Mouse (Mus musculus) splenic B cell, adult 2 months (primary cell): ENCODE measurements at regions not wholly inside any gene's neighbourhood (a gene's known extent, or its start where the extent isn't known, plus 50 kb on each side); places are given as distances from the start of the nearest gene placed in this dataset.

Experiments used
- DNase-seq: peaks from one replicate; pipeline ENCODE4 v3.0.0-alpha.2; 2011; ENCODE audit warnings: low read depth, low spot score
- H3K27me3 ChIP-seq: 2 replicates; pipeline ENCODE4 v1.6.1; 2012; ENCODE audit warnings: mild to moderate bottlenecking, low read length, moderate library complexity, mixed read lengths; ENCODE audit not compliant: control insufficient read depth, poor library complexity, insufficient read depth, severe bottlenecking
- H3K36me3 ChIP-seq: 2 replicates; pipeline ENCODE4 v1.6.1; 2012; ENCODE audit warnings: mild to moderate bottlenecking, low read length, moderate library complexity, mixed read lengths; ENCODE audit not compliant: control insufficient read depth, poor library complexity, insufficient read depth, severe bottlenecking

- no peaks in the 10 kb centered on the region for H3K27me3 ChIP-seq
- H3K36me3 ChIP-seq: no peaks in the 10 kb centered on the region
- DNase-seq: no peak
These were observed 109.3 kb downstream of the Erv3 start for GRCm38 (mm10) chr2:131750206-131750605.

GRCm38 (mm10) chr2:131749746-131750145 lies 109.8 kb downstream of the Erv3 start:
- no peak for DNase-seq
- Histone ChIP-seq H3K36me3 (no peaks in the 10 kb centered on the region), H3K27me3 (no peaks in the 10 kb centered on the region)

- Histone ChIP-seq H3K27me3 (no peaks in the 10 kb centered on the region), H3K36me3 (no peaks in the 10 kb centered on the region)
- no peak for DNase-seq
These were observed 110.8 kb downstream of the Erv3 start for GRCm38 (mm10) chr2:131748791-131749190.

- no peaks in the 10 kb centered on the region for H3K36me3 ChIP-seq
- no peaks in the 10 kb centered on the region for H3K27me3 ChIP-seq
- no peak for DNase-seq
These were observed 111.8 kb downstream of the Erv3 start for GRCm38 (mm10) chr2:131747707-131748106.

GRCm38 (mm10) chr2:131745381-131745895 lies 114.1 kb downstream of the Erv3 start:
- no peak for DNase-seq
- H3K36me3 ChIP-seq: no peaks in the 10 kb centered on the region
- no peaks in the 10 kb centered on the region for H3K27me3 ChIP-seq

GRCm38 (mm10) chr2:131744957-131745356 lies 114.6 kb downstream of the Erv3 start:
- DNase-seq: no peak
- Histone ChIP-seq H3K36me3 (no peaks in the 10 kb centered on the region), H3K27me3 (no peaks in the 10 kb centered on the region)

- no peak for DNase-seq
- no peaks in the 10 kb centered on the region for H3K27me3 ChIP-seq
- H3K36me3 ChIP-seq: no peaks in the 10 kb centered on the region
These were observed 119.1 kb downstream of the Erv3 start for GRCm38 (mm10) chr2:131740456-131740855.

GRCm38 (mm10) chr2:131739022-131739421 lies 120.5 kb downstream of the Erv3 start:
- DNase-seq: no peak
- Histone ChIP-seq H3K27me3 (no peaks in the 10 kb centered on the region), H3K36me3 (no peaks in the 10 kb centered on the region)

- no peaks in the 10 kb centered on the region for H3K27me3 ChIP-seq
- no peaks in the 10 kb centered on the region for H3K36me3 ChIP-seq
- DNase-seq: no peak
These were observed 124.7 kb downstream of the Erv3 start for GRCm38 (mm10) chr2:131734740-131735378.

GRCm38 (mm10) chr2:131726533-131726932 lies 133.0 kb downstream of the Erv3 start:
- Histone ChIP-seq H3K27me3 (no peaks in the 10 kb centered on the region), H3K36me3 (no peaks in the 10 kb centered on the region)
- no peak for DNase-seq

GRCm38 (mm10) chr2:131721631-131722545 lies 137.7 kb downstream of the Erv3 start:
- H3K36me3 ChIP-seq: no peaks in the 10 kb centered on the region
- DNase-seq: no peak

GRCm38 (mm10) chr2:131717561-131717960 lies 142.0 kb downstream of the Erv3 start:
- no peak for DNase-seq
- Histone ChIP-seq H3K36me3 (no peaks in the 10 kb centered on the region), H3K27me3 (no peaks in the 10 kb centered on the region)

More at GRCm38 (mm10) chr2:131721631-131722545, 137.7 kb downstream of the Erv3 start:
- H3K27me3 ChIP-seq: no peaks in the 10 kb centered on the region

GRCm38 (mm10) chr2:131716841-131717240 lies 142.7 kb downstream of the Erv3 start:
- H3K27me3 ChIP-seq: no peaks in the 10 kb centered on the region
- no peaks in the 10 kb centered on the region for H3K36me3 ChIP-seq
- DNase-seq: no peak

GRCm38 (mm10) chr2:131715381-131715780 lies 144.2 kb downstream of the Erv3 start:
- DNase-seq: no peak
- H3K27me3 ChIP-seq: no peaks in the 10 kb centered on the region
- H3K36me3 ChIP-seq: no peaks in the 10 kb centered on the region

- H3K27me3 ChIP-seq: no peaks in the 10 kb centered on the region
- H3K36me3 ChIP-seq: no peaks in the 10 kb centered on the region
- DNase-seq: no peak
These were observed 147.7 kb downstream of the Erv3 start for GRCm38 (mm10) chr2:131711886-131712285.
